Mouse (Mus musculus) midbrain, postnatal 0 days (tissue): ENCODE data around the gene Abhd4. TPM values are rescaled to one million over a fixed set of nuclear protein-coding genes. Genes with fewer than 3 reads are reported as not detected.

Experiments used
- ATAC-seq: fragments of 200-750 bp; cut with Nextera tagmentation; 2 replicates; pipeline ENCODE4 v1.8.0; 2017; ENCODE audit warnings: moderate number of reproducible peaks, mild to moderate bottlenecking, moderate TSS enrichment, moderate library complexity; ENCODE audit not compliant: low FRiP score
- DNase-seq: peaks from one replicate; pipeline ENCODE4 v3.0.0-alpha.2; 2015; ENCODE audit warnings: low spot score
- H3K27ac ChIP-seq: fragments of 300-500 bp; sonication (generic); 2 replicates; pipeline ENCODE4 v1.5.1; 2014; ENCODE audit warnings: low read depth, mild to moderate bottlenecking, low read length, mixed read lengths
- H3K27me3 ChIP-seq: fragments of 300-500 bp; sonication (generic); 2 replicates; pipeline ENCODE4 v1.6.1; 2014; ENCODE audit warnings: low read length, control low read depth, mixed read lengths; ENCODE audit not compliant: insufficient read depth
- H3K36me3 ChIP-seq: fragments of 300-500 bp; sonication (generic); 2 replicates; pipeline ENCODE4 v1.6.1; 2014; ENCODE audit warnings: low read length, control low read depth, mixed read lengths; ENCODE audit not compliant: insufficient read depth
- H3K4me1 ChIP-seq: fragments of 300-500 bp; sonication (generic); 2 replicates; pipeline ENCODE4 v1.6.1; 2014; ENCODE audit warnings: mild to moderate bottlenecking, control low read depth, antibody characterized with exemption, low read length, mixed read lengths; ENCODE audit not compliant: insufficient read depth
- H3K4me2 ChIP-seq: fragments of 300-500 bp; sonication (generic); 2 replicates; pipeline ENCODE4 v1.6.1; 2014; ENCODE audit warnings: low read depth, mild to moderate bottlenecking, low read length, mixed read lengths; ENCODE audit not compliant: poor library complexity, severe bottlenecking
- H3K4me3 ChIP-seq: fragments of 300-500 bp; sonication (generic); 2 replicates; pipeline ENCODE4 v1.5.1; 2014; ENCODE audit warnings: low read depth, mild to moderate bottlenecking, low read length, moderate library complexity
- H3K9ac ChIP-seq: fragments of 300-500 bp; sonication (generic); replicated peaks from 2 replicates; pipeline ENCODE4 v1.6.1; 2014; ENCODE audit warnings: mild to moderate bottlenecking, low read length, moderate library complexity, mixed read lengths; ENCODE audit not compliant: poor library complexity, severe bottlenecking
- H3K9me3 ChIP-seq: fragments of 300-500 bp; sonication (generic); 2 replicates; pipeline ENCODE4 v1.6.1; 2016; ENCODE audit warnings: low read length, control low read depth
- CTCF ChIP-seq: IDR thresholded peaks from 2 replicates; pipeline ENCODE4 v1.5.1; 2016; ENCODE audit warnings: antibody characterized with exemption, mild to moderate bottlenecking
- WGBS: fragments of 180-500 bp; shearing (Covaris S2); extraction: QIAGEN DNeasy Blood & Tissue Kit; methylation state at CpG from one replicate; pipeline ENCODE4 v1.1.7; 2014; 5-methylcytosine and 5-hydroxymethylcytosine counted together
- polyA plus RNA-seq: library from polyadenylated mRNA; unstranded; fragments of >200 nt; fragmentation: Nextera tagmentation; extraction: Ambion mirVana; gene quantifications from 2 replicates; pipeline ENCODE4 v1.2.1, GENCODE M21; 2015
- total RNA-seq: library from RNA; depleted of rRNA; stranded (reverse); fragments of >200 nt; gene quantifications from 2 replicates; pipeline ENCODE4 v1.2.3, GENCODE M21; 2014

Abhd4 gene
- total and polyA plus RNA-seq, 2 experiments from 2014 or later, result 56.4 to 87.8 TPM

- H3K4me2 ChIP-seq, result no peak overlapping the region
- DNase-seq, result no peak
- H3K27me3 ChIP-seq, result no peaks in the 10 kb centered on the region
- H3K4me1 ChIP-seq, result no peaks in the 10 kb centered on the region
- no peak overlapping the region for H3K4me3 ChIP-seq
- no peak overlapping the region for H3K27ac ChIP-seq
- WGBS, result 86% methylated on average over 5 of the region's 5 CpGs
- no peak for TF ChIP-seq CTCF
- H3K9me3 ChIP-seq, result no peaks in the 10 kb centered on the region
- ATAC-seq, result no peak
- H3K36me3 ChIP-seq, result no peaks in the 10 kb centered on the region
- H3K9ac ChIP-seq, result no peak overlapping the region
Observed at GRCm38 (mm10) chr14:54207924-54208323, 46.1 kb upstream of the Abhd4 start.

- no peak for ATAC-seq
- no peaks in the 10 kb centered on the region for H3K4me1 ChIP-seq
- no peak overlapping the region for H3K9ac ChIP-seq
- no peaks in the 10 kb centered on the region for H3K9me3 ChIP-seq
- no peak for DNase-seq
- H3K27ac ChIP-seq, result no peak overlapping the region
- no peaks in the 10 kb centered on the region for H3K27me3 ChIP-seq
- no peaks in the 10 kb centered on the region for H3K36me3 ChIP-seq
- no peak overlapping the region for H3K4me3 ChIP-seq
- no peak overlapping the region for H3K4me2 ChIP-seq
- TF ChIP-seq CTCF, result no peak
- WGBS, result 75% methylated on average over 6 of the region's 6 CpGs
Observed at GRCm38 (mm10) chr14:54208741-54209140, 45.2 kb upstream of the Abhd4 start.

GRCm38 (mm10) chr14:54209932-54210331 lies 44.1 kb upstream of the Abhd4 start:
- H3K36me3 ChIP-seq, result no peaks in the 10 kb centered on the region
- ATAC-seq (no peak), DNase-seq (no peak)
- TF ChIP-seq CTCF, result no peak
- H3K9ac ChIP-seq, result no peak overlapping the region
- H3K4me2 ChIP-seq, result no peak overlapping the region
- no peaks in the 10 kb centered on the region for H3K9me3 ChIP-seq
- no peaks in the 10 kb centered on the region for H3K4me1 ChIP-seq
- no peak overlapping the region for H3K27ac ChIP-seq
- H3K27me3 ChIP-seq, result no peaks in the 10 kb centered on the region
- 67% methylated on average over 5 of the region's 5 CpGs for WGBS
- H3K4me3 ChIP-seq, result no peak overlapping the region

- H3K9me3 ChIP-seq, result no peaks in the 10 kb centered on the region
- ATAC-seq (no peak), DNase-seq (no peak)
- TF ChIP-seq CTCF, result no peak
- no peak overlapping the region for H3K4me2 ChIP-seq
- H3K4me3 ChIP-seq, result no peak overlapping the region
- H3K27ac ChIP-seq, result no peak overlapping the region
- no peaks in the 10 kb centered on the region for H3K27me3 ChIP-seq
- 85% methylated on average over 2 of the region's 2 CpGs for WGBS
- no peaks in the 10 kb centered on the region for H3K4me1 ChIP-seq
- no peaks in the 10 kb centered on the region for H3K36me3 ChIP-seq
- H3K9ac ChIP-seq, result no peak overlapping the region
Observed at GRCm38 (mm10) chr14:54210401-54210800, 43.6 kb upstream of the Abhd4 start.

GRCm38 (mm10) chr14:54211199-54211598 lies 42.8 kb upstream of the Abhd4 start:
- no peak for TF ChIP-seq CTCF
- no peak overlapping the region for H3K9ac ChIP-seq
- no peak overlapping the region for H3K4me3 ChIP-seq
- no peak for ATAC-seq
- no peaks in the 10 kb centered on the region for H3K36me3 ChIP-seq
- WGBS, result 92% methylated on average over 8 of the region's 8 CpGs
- no peaks in the 10 kb centered on the region for H3K9me3 ChIP-seq
- no peak for DNase-seq
- no peaks in the 10 kb centered on the region for H3K4me1 ChIP-seq
- H3K27me3 ChIP-seq, result no peaks in the 10 kb centered on the region
- no peak overlapping the region for H3K4me2 ChIP-seq
- H3K27ac ChIP-seq, result no peak overlapping the region

- Histone ChIP-seq H3K4me3 (no peak overlapping the region), H3K4me1 (no peaks in the 10 kb centered on the region), H3K4me2 (no peak overlapping the region), H3K27ac (no peak overlapping the region), H3K9me3 (no peaks in the 10 kb centered on the region), H3K27me3 (no peaks in the 10 kb centered on the region), H3K36me3 (no peaks in the 10 kb centered on the region), H3K9ac (no peak overlapping the region)
- WGBS, result 89% methylated on average over 5 of the region's 5 CpGs
- ATAC-seq, result no peak
- no peak for DNase-seq
- TF ChIP-seq CTCF, result no peak
Observed at GRCm38 (mm10) chr14:54211755-54212154, 42.2 kb upstream of the Abhd4 start.
